Mouse (Mus musculus): Measurements from ENCODE around the gene Wbp1.

- no peak for TF ChIP-seq CTCF (IDR thresholded peaks at IDR 0.05; ENCODE audit: borderline replicate concordance, insufficient read depth, low read depth, low read length)
- TF ChIP-seq POLR2A (IDR thresholded peaks at IDR 0.05; ENCODE audit: borderline replicate concordance, insufficient read depth, low read length), result no peak
Measured at GRCm38 (mm10) chr6:83145209-83145608, 23.9 kb upstream of the Wbp1 start.
